Mouse (Mus musculus): Measurements from ENCODE around the gene Elovl7.

- TF ChIP-seq CTCF (IDR thresholded peaks at IDR 0.05; ENCODE audit: control insufficient read depth, insufficient read depth, low read length) (peak; percentile 68), POLR2A (IDR thresholded peaks at IDR 0.05; ENCODE audit: borderline replicate concordance, control insufficient read depth, low read depth, low read length) (no peak)
Measured at GRCm38 (mm10) chr13:108191074-108191720, 23.0 kb upstream of the Elovl7 start.
